Mouse (Mus musculus) bone marrow macrophage, adult 2 months (primary cell): ENCODE results near the gene Arfgap3. TPM values are rescaled to one million over a fixed set of nuclear protein-coding genes. Genes with fewer than 3 reads are reported as not detected.
"Not testable (repeated sequence)": the region's sequence is repeated elsewhere in the genome, so short reads cannot be mapped to it uniquely, and the experiment has no call there.

Source experiments
- H3K27ac ChIP-seq: 2 replicates; pipeline ENCODE4 v1.5.1; 2012; ENCODE audit warnings: low read depth, low read length; ENCODE audit not compliant: insufficient read depth
- H3K4me1 ChIP-seq: 2 replicates; pipeline ENCODE4 v1.6.1; 2012; ENCODE audit warnings: low read length; ENCODE audit not compliant: control insufficient read depth, insufficient read depth
- H3K4me3 ChIP-seq: 2 replicates; pipeline ENCODE4 v1.5.1; 2012; ENCODE audit warnings: mild to moderate bottlenecking, low read length, moderate library complexity; ENCODE audit not compliant: insufficient read depth
- CTCF ChIP-seq: IDR thresholded peaks from 2 replicates; pipeline ENCODE4 v1.5.1; 2012; ENCODE audit warnings: low read depth, mild to moderate bottlenecking, low read length, moderate library complexity
- POLR2A ChIP-seq: IDR thresholded peaks from 2 replicates; pipeline ENCODE4 v1.6.1; 2012; ENCODE audit warnings: mild to moderate bottlenecking, low read depth, low read length, borderline replicate concordance
- polyA plus RNA-seq: library from polyadenylated mRNA; stranded (reverse); fragments of >200 nt; gene quantifications from 2 replicates; pipeline ENCODE4 v1.2.4, GENCODE M21; 2012; ENCODE audit not compliant: missing spikeins, insufficient read depth, insufficient read length

The Arfgap3 gene
- polyA plus RNA-seq, 1 experiment: 27.8 TPM

DNA sequence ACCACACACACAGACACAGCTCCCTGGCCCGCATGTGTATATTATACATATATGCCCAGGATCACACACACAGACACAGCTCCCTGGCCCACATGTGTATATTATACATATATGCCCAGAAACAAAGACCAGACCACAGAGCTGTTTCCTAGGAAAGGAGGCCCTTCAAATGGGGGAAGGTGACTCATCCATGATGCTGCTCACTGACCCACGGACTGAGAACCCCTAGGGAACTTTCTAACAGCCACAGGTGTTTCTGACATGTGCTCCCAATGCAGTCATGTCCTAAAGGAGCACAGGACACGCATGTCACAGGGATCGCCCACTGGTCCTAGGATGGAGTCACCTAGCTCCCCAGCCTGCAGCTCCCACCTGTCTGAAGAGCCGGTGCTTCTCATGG lies 40.2 kb downstream of the Arfgap3 start:
- TF ChIP-seq POLR2A (no peak), CTCF (no peak)
- H3K4me1 ChIP-seq: no peaks in the 10 kb centered on the region
- H3K27ac ChIP-seq: no peak overlapping the region
- no peak overlapping the region for H3K4me3 ChIP-seq

DNA sequence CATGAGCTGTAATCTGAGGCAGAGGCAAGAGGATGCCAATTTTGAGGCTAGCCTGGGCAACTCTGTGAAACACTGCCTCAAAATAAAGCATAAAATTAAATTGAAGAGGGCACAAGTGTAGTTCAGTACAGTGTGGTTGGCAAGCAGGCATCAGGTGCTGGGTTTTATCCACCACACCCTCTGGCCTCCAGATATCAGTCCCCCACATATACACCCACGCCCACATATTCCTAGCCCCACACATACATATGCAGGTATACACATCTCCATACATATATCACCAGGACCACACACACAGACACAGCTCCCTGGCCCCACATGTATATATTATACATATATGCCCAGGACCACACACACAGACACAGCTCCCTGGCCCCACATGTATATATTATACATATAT lies 41.3 kb downstream of the Arfgap3 start:
- H3K4me3 ChIP-seq, H3K27ac ChIP-seq, H3K4me1 ChIP-seq: not testable (repeated sequence)

DNA sequence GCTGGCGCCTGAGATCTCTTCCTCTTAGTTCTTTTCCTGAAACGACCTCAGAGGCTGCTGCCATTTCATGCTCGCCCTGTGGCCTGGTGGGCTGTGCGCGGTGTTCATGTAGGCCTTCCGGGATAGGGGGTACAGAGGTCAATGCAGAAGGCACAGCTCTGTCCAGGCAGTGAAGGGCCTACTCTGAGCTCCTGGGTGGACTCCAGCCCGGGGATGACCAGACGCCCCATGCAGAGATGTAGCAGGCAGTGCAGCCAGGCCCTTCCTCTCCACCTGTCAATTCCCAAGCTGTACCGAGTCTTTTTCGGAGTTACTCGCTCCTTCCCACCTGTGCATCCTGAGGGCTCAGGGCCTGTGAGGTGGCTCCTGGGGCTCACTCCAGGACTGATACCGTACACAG lies 43.9 kb downstream of the Arfgap3 start:
- TF ChIP-seq POLR2A (no peak), CTCF (no peak)
- H3K4me1 ChIP-seq: no peaks in the 10 kb centered on the region
- H3K4me3 ChIP-seq: no peak overlapping the region
- no peak overlapping the region for H3K27ac ChIP-seq

DNA sequence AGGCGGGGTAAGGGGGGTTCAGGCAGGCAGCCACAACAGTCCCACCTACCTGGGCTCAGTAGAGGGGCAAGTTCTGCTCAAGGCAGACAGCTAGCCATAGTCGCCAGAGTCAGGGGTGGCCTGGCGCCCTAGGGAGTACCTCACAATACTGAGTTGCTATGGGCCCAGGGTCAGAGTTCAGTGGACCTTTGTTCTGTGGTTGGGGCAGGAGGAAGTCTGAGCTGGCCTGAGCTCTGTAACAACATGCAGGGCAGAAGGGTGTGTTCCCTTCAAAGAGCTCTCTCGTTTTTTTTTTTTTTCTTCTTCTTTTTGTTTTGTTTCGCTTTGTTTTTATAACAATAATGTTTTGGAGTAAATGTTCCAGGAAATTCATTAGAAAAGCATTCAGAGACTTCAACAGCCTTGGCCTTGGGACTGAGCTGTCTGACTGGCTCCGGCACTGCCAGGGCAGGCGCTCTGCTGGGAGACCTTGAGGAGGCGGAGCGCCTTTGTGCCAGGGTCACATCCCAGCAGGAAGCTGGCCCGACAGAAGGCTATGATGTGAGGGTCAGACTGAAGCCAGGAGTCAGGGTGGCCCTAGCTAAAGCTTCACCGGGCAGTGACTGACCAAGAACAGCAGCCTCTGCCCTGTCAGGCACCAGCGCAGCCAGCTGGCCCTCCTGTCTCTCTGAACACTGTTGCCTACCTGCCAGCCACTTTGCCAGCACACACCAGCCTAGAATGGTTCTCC lies 44.7 kb downstream of the Arfgap3 start:
- no peaks in the 10 kb centered on the region for H3K4me1 ChIP-seq
- H3K27ac ChIP-seq: no peak overlapping the region
- no peak overlapping the region for H3K4me3 ChIP-seq
- TF ChIP-seq CTCF (no peak), POLR2A (no peak)

- no peak overlapping the region for H3K27ac ChIP-seq
- no peak for TF ChIP-seq POLR2A
- TF ChIP-seq CTCF: no peak
- no peak overlapping the region for H3K4me3 ChIP-seq
- H3K4me1 ChIP-seq: no peaks in the 10 kb centered on the region
Observed at GRCm38 (mm10) chr15:83304804-83305191, 45.2 kb downstream of the Arfgap3 start.

- TF ChIP-seq POLR2A (no peak), CTCF (no peak)
- H3K4me1 ChIP-seq: no peaks in the 10 kb centered on the region
- no peak overlapping the region for H3K4me3 ChIP-seq
- no peak overlapping the region for H3K27ac ChIP-seq
Observed at GRCm38 (mm10) chr15:83303656-83304484, 46.2 kb downstream of the Arfgap3 start.

GRCm38 (mm10) chr15:83299916-83300582 lies 50.0 kb downstream of the Arfgap3 start:
- peaks cover 14% of the 10 kb centered on the region for H3K4me1 ChIP-seq
- no peak overlapping the region for H3K27ac ChIP-seq
- no peak overlapping the region for H3K4me3 ChIP-seq
- TF ChIP-seq POLR2A (no peak), CTCF (no peak)

DNA sequence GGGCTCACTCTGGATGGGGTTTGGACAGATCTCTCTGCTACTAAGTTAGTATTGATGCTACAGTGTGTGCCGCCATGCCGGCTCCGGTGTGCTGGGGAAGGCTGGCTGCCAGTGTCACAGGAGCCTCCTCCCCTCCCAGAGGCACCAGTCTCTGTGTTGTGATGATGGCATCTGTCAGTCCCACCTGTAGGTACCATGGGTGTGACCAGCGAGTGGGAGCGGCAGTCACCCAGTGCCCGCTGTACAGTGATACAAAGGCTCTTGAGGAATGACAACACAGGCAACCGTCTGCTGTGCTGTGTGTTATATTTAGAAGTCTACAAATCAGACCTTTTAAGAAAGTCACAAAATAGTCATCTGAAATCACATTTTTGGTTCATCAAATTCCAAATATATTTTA lies 50.6 kb downstream of the Arfgap3 start:
- Histone ChIP-seq H3K4me3 (no peak overlapping the region), H3K27ac (no peak overlapping the region), H3K4me1 (peaks cover 18% of the 10 kb centered on the region)
- TF ChIP-seq CTCF (no peak), POLR2A (no peak)

DNA sequence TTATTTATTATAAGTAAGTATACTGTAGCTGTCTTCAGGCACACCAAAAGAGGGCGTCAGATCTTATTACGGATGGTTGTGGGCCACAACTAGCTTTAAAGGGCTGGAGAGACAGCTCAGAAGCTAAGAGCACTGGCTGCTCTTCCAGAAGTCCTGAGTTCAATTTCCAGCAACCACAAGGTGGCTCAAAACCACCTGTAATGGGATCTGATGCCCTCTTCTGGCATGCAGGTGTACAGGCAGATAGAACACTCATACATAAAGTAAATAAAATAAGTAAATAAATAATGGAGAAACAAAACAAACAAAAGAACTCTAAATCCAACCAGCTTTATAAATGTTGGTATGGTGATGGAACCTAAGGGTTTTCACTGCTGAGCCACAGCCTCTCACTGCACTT lies 51.2 kb downstream of the Arfgap3 start:
- Histone ChIP-seq H3K4me1 (peaks cover 24% of the 10 kb centered on the region), H3K27ac (no peak overlapping the region), H3K4me3 (no peak overlapping the region)
- TF ChIP-seq CTCF (no peak), POLR2A (no peak)

GRCm38 (mm10) chr15:83298313-83298712 lies 51.7 kb downstream of the Arfgap3 start:
- TF ChIP-seq CTCF (no peak), POLR2A (no peak)
- Histone ChIP-seq H3K4me1 (peaks cover 29% of the 10 kb centered on the region), H3K27ac (no peak overlapping the region), H3K4me3 (no peak overlapping the region)
